Mouse (Mus musculus) forebrain, embryonic 13.5 days (tissue): ENCODE results near the gene Dbndd2. TPM values are rescaled to one million over a fixed set of nuclear protein-coding genes. Genes with fewer than 3 reads are reported as not detected.

ENCODE experiments used
- ATAC-seq: fragments of 200-750 bp; cut with Nextera tagmentation; 2 replicates; pipeline ENCODE4 v1.8.0; 2017
- H3K27ac ChIP-seq: fragments of 300-500 bp; sonication (generic); 2 replicates; pipeline ENCODE4 v1.5.1; 2015; ENCODE audit warnings: inconsistent platforms, mild to moderate bottlenecking, moderate library complexity
- H3K27me3 ChIP-seq: fragments of 300-500 bp; sonication (generic); 2 replicates; pipeline ENCODE4 v1.6.1; 2015; ENCODE audit warnings: mild to moderate bottlenecking, inconsistent platforms
- H3K36me3 ChIP-seq: fragments of 300-500 bp; sonication (generic); 2 replicates; pipeline ENCODE4 v1.6.1; 2015; ENCODE audit warnings: mild to moderate bottlenecking, inconsistent platforms; ENCODE audit not compliant: poor library complexity, severe bottlenecking
- H3K4me1 ChIP-seq: fragments of 300-500 bp; sonication (generic); 2 replicates; pipeline ENCODE4 v1.6.1; 2015; ENCODE audit warnings: inconsistent platforms
- H3K4me2 ChIP-seq: fragments of 300-500 bp; sonication (generic); 2 replicates; pipeline ENCODE4 v1.6.1; 2015; ENCODE audit warnings: inconsistent platforms, mild to moderate bottlenecking, moderate library complexity
- H3K4me3 ChIP-seq: fragments of 300-500 bp; sonication (generic); 2 replicates; pipeline ENCODE4 v1.5.1; 2015; ENCODE audit warnings: mild to moderate bottlenecking, inconsistent platforms
- H3K9ac ChIP-seq: fragments of 300-500 bp; sonication (generic); 2 replicates; pipeline ENCODE4 v1.6.1; 2015; ENCODE audit warnings: mild to moderate bottlenecking, inconsistent platforms
- H3K9me3 ChIP-seq: fragments of 300-500 bp; sonication (generic); replicated peaks from 2 replicates; pipeline ENCODE4 v1.6.1; 2016; ENCODE audit warnings: inconsistent platforms
- WGBS: fragments of 180-500 bp; shearing (Covaris S2); methylation state at CpG from one replicate; pipeline ENCODE4 v1.1.7; 2015; 5-methylcytosine and 5-hydroxymethylcytosine counted together
- polyA plus RNA-seq: library from polyadenylated mRNA; unstranded; fragments of >200 nt; fragmentation: Nextera tagmentation; extraction: Ambion mirVana; gene quantifications from 2 replicates; pipeline ENCODE4 v1.2.1, GENCODE M21; 2015

Dbndd2 gene
- polyA plus RNA-seq: 6.3 and 7.3 TPM in 2 replicates

DNA sequence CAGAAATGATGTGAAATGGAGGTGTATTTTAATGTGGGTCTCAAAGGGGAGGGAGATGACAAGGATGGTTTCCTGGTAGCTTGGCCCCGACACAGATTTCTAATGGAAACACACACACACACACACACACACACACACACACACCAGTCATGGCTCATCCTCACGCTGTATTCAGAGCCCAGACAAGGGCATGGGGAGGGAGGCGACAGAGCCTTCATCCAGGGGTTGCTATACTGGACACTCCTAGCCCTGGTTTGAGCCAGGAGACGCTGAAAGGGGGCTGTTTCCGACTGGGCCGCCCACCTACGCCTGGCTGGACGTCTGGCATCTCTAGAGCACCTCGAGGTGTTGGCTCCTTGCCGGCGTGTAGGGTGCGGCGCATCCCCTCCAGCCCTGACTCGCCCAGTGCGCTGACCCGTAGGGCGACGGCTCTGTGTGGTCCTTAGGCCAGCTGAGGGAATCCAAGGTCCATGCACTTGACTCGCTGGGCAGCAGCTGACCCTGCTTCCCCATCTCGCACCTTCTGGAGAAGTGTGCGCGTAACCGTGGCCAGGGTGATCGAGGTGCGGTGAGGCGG, at the start of gene Dbndd2:
Gene Dbndd2 (plus strand): TSS at position 426 of the 577 bp plus-strand sequence.
- Histone ChIP-seq H3K4me3 (peak within 1 kb of the TSS; percentile 68), H3K9ac (peak within 1 kb of the TSS; percentile 74), H3K27me3 (peaks cover 35% of the 10 kb centered on the region), H3K4me1 (peaks cover 17% of the 10 kb centered on the region), H3K36me3 (peaks cover 7% of the 10 kb centered on the region; the same call in 1 of the 2 replicates), H3K4me2 (peak within 1 kb of the TSS; percentile 100), H3K27ac (no peak within 1 kb of the TSS), H3K9me3 (no peaks in the 10 kb centered on the region)
- 2% methylated on average over 26 of the region's 26 CpGs for WGBS
- ATAC-seq: peak; percentile 53

GRCm38 (mm10) chr2:164436215-164436913, 49.5 kb upstream of the Dbndd2 start:
- peaks cover 5% of the 10 kb centered on the region; the same call in 1 of the 2 replicates for H3K27me3 ChIP-seq
- H3K36me3 ChIP-seq: no peaks in the 10 kb centered on the region
- H3K9ac ChIP-seq: no peak overlapping the region
- no peak for ATAC-seq
- H3K4me1 ChIP-seq: peaks cover 3% of the 10 kb centered on the region; the same call in 1 of the 2 replicates
- no peaks in the 10 kb centered on the region for H3K9me3 ChIP-seq
- no peak overlapping the region for H3K4me2 ChIP-seq
- H3K27ac ChIP-seq: no peak overlapping the region
- WGBS: 25% methylated on average over 8 of the region's 8 CpGs
- no peak overlapping the region for H3K4me3 ChIP-seq

DNA sequence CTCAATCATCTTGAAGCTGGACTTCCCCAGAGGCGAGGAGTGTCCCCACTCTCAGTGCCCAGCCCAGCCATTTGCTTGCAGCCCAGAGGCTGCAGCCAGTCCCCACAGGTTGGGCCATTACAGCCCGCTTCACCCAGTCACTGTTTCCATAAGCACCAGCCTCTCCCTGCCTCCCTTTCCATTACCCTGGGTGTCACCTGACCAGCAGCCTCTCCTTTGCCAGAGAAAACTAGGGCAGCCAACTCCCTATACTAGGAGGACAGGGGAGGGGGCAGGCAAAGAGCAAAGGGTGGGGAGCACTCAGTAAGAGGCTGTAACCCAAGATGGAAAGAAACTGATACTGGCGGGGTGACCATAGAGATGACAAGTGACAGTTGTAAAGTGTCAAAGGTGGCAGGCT, 48.9 kb upstream of the Dbndd2 start:
- Histone ChIP-seq H3K9me3 (no peaks in the 10 kb centered on the region), H3K9ac (no peak overlapping the region), H3K4me3 (no peak overlapping the region), H3K4me1 (peaks cover 9% of the 10 kb centered on the region), H3K27ac (no peak overlapping the region), H3K36me3 (no peaks in the 10 kb centered on the region), H3K27me3 (peaks cover 11% of the 10 kb centered on the region), H3K4me2 (no peak overlapping the region)
- 57% methylated on average over 3 of the region's 3 CpGs for WGBS
- no peak for ATAC-seq

GRCm38 (mm10) chr2:164437710-164438109, 48.2 kb upstream of the Dbndd2 start:
- 82% methylated on average over 6 of the region's 6 CpGs for WGBS
- Histone ChIP-seq H3K36me3 (no peaks in the 10 kb centered on the region), H3K4me1 (peaks cover 16% of the 10 kb centered on the region), H3K4me2 (no peak overlapping the region), H3K9me3 (no peaks in the 10 kb centered on the region), H3K4me3 (no peak overlapping the region), H3K9ac (no peak overlapping the region), H3K27me3 (peaks cover 14% of the 10 kb centered on the region), H3K27ac (no peak overlapping the region)
- no peak for ATAC-seq

DNA sequence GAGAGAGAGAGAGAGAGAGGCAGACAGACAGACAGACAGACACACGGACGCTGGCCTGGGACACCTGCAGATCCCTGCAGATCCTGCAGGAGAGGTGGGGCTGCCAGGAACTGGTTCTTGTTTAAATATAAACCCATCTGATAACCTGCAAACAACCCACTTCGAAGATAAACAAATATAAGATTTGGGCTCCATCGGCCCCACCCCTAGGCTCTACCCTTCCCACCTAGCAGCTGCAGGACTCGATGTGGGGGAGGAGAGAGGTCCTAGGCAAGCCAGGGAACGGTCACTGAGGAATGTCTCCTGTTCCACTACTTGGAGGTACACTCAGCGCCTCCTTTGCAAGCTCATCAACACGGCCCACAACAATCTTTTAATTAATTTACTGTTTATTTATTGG, 47.6 kb upstream of the Dbndd2 start:
- Histone ChIP-seq H3K9ac (no peak overlapping the region), H3K27ac (no peak overlapping the region), H3K36me3 (no peaks in the 10 kb centered on the region), H3K9me3 (no peaks in the 10 kb centered on the region), H3K27me3 (peaks cover 14% of the 10 kb centered on the region), H3K4me3 (no peak overlapping the region), H3K4me1 (peaks cover 22% of the 10 kb centered on the region), H3K4me2 (no peak overlapping the region)
- 69% methylated on average over 8 of the region's 8 CpGs for WGBS
- no peak for ATAC-seq

DNA sequence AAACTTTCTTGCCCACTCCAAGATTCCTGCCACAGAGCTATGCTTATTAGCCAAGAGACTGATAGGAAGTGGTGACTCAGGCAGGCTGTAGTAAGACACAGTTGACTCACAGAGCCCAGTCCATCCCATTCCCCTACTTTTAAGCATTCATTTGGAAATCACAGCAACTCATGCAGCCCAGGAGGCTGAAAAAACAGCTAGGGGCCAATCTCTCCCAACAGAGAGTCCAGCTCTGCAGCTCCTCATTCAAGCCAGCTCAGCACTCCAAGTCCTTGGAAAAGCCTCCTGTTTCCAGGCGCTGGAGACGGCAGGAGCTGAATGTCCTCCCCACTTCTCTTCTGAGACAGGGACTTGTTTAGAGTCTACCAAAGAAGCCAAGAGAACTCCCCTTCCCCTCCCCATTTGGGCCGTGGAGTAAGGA, 46.9 kb upstream of the Dbndd2 start:
- no peaks in the 10 kb centered on the region for H3K36me3 ChIP-seq
- no peak overlapping the region for H3K27ac ChIP-seq
- no peak overlapping the region for H3K4me3 ChIP-seq
- ATAC-seq: no peak
- H3K4me2 ChIP-seq: no peak overlapping the region
- no peaks in the 10 kb centered on the region for H3K9me3 ChIP-seq
- no peak overlapping the region for H3K9ac ChIP-seq
- H3K4me1 ChIP-seq: peaks cover 27% of the 10 kb centered on the region
- H3K27me3 ChIP-seq: peaks cover 14% of the 10 kb centered on the region
- 58% methylated on average over 3 of the region's 3 CpGs for WGBS

- 77% methylated on average over 5 of the region's 5 CpGs for WGBS
- Histone ChIP-seq H3K27ac (no peak overlapping the region), H3K27me3 (peaks cover 14% of the 10 kb centered on the region), H3K9me3 (no peaks in the 10 kb centered on the region), H3K4me2 (no peak overlapping the region), H3K36me3 (no peaks in the 10 kb centered on the region), H3K4me1 (peaks cover 27% of the 10 kb centered on the region), H3K9ac (no peak overlapping the region), H3K4me3 (no peak overlapping the region)
- ATAC-seq: no peak
These were observed 45.6 kb upstream of the Dbndd2 start for GRCm38 (mm10) chr2:164440314-164440713.

DNA sequence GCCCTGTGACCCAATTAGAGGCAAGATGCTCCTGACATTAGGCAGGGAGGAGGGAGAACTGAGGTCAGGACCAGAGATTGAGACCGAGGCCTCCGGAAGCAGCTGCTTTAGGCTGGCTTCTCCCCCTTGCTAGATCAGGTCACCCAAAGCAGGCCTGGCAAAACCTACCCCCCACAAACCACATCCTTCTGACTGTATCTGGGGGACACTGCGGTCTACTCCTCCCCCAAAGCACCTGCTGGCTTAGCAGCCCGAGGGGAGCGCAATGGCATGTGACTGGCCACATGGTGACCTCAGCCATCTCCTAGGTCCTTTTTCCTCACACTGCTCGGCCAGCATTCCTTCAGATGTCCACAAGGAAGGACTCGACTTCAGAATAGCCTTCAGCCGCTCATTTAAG, 44.8 kb upstream of the Dbndd2 start:
- peaks cover 14% of the 10 kb centered on the region for H3K27me3 ChIP-seq
- H3K27ac ChIP-seq: no peak overlapping the region
- no peak overlapping the region for H3K9ac ChIP-seq
- ATAC-seq: no peak
- H3K4me3 ChIP-seq: no peak overlapping the region
- H3K9me3 ChIP-seq: no peaks in the 10 kb centered on the region
- H3K4me2 ChIP-seq: 0 out of 2 replicates have a peak overlapping the region, but pooled peaks have one; percentile 4
- H3K36me3 ChIP-seq: no peaks in the 10 kb centered on the region
- peaks cover 27% of the 10 kb centered on the region for H3K4me1 ChIP-seq
- 46% methylated on average over 8 of the region's 8 CpGs for WGBS

- H3K9ac ChIP-seq: no peak overlapping the region
- peaks cover 14% of the 10 kb centered on the region for H3K27me3 ChIP-seq
- peak overlapping the region; percentile 93 for H3K4me2 ChIP-seq
- no peaks in the 10 kb centered on the region for H3K36me3 ChIP-seq
- H3K4me3 ChIP-seq: no peak overlapping the region
- H3K4me1 ChIP-seq: peaks cover 27% of the 10 kb centered on the region
- H3K9me3 ChIP-seq: no peaks in the 10 kb centered on the region
- WGBS: 36% methylated on average over 7 of the region's 7 CpGs
- no peak overlapping the region for H3K27ac ChIP-seq
- no peak for ATAC-seq
These were observed 44.2 kb upstream of the Dbndd2 start for GRCm38 (mm10) chr2:164441731-164442130.

- Histone ChIP-seq H3K27ac (no peak overlapping the region), H3K27me3 (peaks cover 14% of the 10 kb centered on the region), H3K36me3 (no peaks in the 10 kb centered on the region), H3K4me1 (peaks cover 27% of the 10 kb centered on the region), H3K9ac (peak overlapping the region; percentile 68), H3K9me3 (no peaks in the 10 kb centered on the region), H3K4me2 (peak overlapping the region; percentile 93), H3K4me3 (peak overlapping the region; percentile 51)
- WGBS: 3% methylated on average over 29 of the region's 29 CpGs
- ATAC-seq: peak; percentile 40; the same call in 1 of the 2 replicates
These were observed 43.4 kb upstream of the Dbndd2 start for GRCm38 (mm10) chr2:164442315-164443050.

- Histone ChIP-seq H3K27ac (no peak overlapping the region), H3K27me3 (peaks cover 14% of the 10 kb centered on the region), H3K4me2 (peak overlapping the region; percentile 93), H3K9me3 (no peaks in the 10 kb centered on the region), H3K9ac (peak overlapping the region; percentile 68), H3K36me3 (no peaks in the 10 kb centered on the region), H3K4me3 (peak overlapping the region; percentile 51), H3K4me1 (peaks cover 27% of the 10 kb centered on the region)
- WGBS: 0% methylated on average over 26 of the region's 26 CpGs
- ATAC-seq: peak; percentile 95
These were observed 42.9 kb upstream of the Dbndd2 start for GRCm38 (mm10) chr2:164443051-164443437.

DNA sequence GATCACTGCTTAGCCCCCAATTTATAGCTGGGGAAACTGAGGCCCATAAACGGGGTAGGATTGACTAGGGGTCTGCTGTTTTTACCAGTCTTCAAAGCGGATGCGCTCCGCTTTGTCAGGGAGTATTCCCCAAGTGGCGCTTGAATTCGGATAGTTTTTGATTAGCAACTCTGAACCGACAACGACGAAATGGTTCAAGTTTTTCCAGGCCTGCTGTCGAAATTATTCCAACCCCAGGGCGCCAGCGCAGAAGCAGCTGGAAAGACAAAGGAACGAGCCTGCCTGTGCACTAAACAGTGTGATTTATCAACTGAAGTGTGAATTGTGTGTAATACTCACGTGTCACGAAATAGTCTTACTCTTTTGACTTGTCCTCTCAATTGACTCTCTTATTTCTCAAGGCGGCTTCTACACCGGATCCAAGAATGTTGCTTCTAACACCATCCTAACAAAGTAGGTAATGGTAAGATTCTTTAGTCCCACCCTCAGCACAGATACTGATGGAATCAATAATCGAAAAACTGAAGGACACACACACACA, 42.4 kb upstream of the Dbndd2 start, which contains the start of gene Sdc4:
Gene Sdc4 (minus strand): TSS at position 428 of the 541 bp plus-strand sequence.
- Histone ChIP-seq H3K36me3 (no peaks in the 10 kb centered on the region), H3K4me2 (peak within 1 kb of the TSS; percentile 93), H3K9ac (peak within 1 kb of the TSS; percentile 68), H3K27ac (no peak within 1 kb of the TSS), H3K9me3 (no peaks in the 10 kb centered on the region), H3K27me3 (peaks cover 14% of the 10 kb centered on the region), H3K4me1 (peaks cover 27% of the 10 kb centered on the region), H3K4me3 (peak within 1 kb of the TSS; percentile 51)
- no peak for ATAC-seq
- WGBS: 8% methylated on average over 18 of the region's 18 CpGs
